Mouse (Mus musculus): ENCODE measurements around the gene Aldoc.

The Aldoc gene

DNA sequence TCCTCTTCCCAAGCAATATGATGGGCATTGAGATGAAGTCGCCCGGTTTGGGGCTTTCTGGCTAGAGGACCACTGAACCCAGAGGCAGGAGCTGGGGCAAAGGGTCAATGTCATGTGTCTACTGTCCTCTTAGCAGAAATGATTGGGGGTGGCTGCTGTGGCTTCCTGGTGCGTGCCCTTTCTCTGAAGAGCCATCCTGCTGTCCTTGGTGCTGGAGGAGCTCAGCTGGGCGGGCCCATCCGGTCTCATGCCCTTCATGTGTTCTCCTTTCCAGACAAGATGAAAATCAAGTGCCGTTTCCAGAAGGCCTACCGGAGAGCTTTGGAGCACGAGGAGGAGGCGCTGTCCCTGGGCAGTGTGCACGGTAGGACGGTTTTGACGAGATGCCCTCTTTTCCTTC is 9.9 kb downstream of the Aldoc start:
- no peak for DNase-seq (ENCODE audit: low read depth, low spot score)

- no peak for DNase-seq (ENCODE audit: low read depth, low spot score)
Measured at GRCm38 (mm10) chr11:78333992-78334391, 11.2 kb downstream of the Aldoc start.

DNA sequence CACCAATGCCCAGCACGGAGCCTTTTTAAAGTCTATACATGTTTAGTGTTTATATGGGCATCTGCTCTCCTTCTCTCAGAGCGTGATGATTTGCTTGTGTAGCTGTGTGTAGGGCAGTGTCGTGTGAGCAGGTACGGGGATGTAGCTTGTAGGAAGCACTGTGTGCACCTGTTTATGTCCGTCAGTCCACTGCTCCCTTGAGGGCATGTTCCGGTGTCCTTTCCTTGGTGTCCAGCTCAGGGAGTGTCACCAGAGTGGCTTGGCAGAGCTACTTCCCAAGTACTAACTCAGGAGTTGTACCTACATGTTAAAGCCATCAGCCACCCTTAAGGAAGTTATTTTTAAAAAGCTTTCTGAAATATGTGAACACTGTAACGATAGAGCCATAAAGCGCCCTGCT is 14.3 kb downstream of the Aldoc start:
- no peak for DNase-seq (ENCODE audit: low read depth, low spot score)

GRCm38 (mm10) chr11:78341702-78342101 is 18.9 kb downstream of the Aldoc start:
- DNase-seq (ENCODE audit: low read depth, low spot score) = no peak

- peak; percentile 70 for DNase-seq (ENCODE audit: low read depth, low spot score)
Measured at GRCm38 (mm10) chr11:78343381-78344327, 20.9 kb downstream of the Aldoc start, which contains the start of gene Unc119. Unc119 (plus strand) TSS chr11:78343482.

GRCm38 (mm10) chr11:78344328-78344889 is 21.6 kb downstream of the Aldoc start:
- DNase-seq (ENCODE audit: low read depth, low spot score) = no peak

DNA sequence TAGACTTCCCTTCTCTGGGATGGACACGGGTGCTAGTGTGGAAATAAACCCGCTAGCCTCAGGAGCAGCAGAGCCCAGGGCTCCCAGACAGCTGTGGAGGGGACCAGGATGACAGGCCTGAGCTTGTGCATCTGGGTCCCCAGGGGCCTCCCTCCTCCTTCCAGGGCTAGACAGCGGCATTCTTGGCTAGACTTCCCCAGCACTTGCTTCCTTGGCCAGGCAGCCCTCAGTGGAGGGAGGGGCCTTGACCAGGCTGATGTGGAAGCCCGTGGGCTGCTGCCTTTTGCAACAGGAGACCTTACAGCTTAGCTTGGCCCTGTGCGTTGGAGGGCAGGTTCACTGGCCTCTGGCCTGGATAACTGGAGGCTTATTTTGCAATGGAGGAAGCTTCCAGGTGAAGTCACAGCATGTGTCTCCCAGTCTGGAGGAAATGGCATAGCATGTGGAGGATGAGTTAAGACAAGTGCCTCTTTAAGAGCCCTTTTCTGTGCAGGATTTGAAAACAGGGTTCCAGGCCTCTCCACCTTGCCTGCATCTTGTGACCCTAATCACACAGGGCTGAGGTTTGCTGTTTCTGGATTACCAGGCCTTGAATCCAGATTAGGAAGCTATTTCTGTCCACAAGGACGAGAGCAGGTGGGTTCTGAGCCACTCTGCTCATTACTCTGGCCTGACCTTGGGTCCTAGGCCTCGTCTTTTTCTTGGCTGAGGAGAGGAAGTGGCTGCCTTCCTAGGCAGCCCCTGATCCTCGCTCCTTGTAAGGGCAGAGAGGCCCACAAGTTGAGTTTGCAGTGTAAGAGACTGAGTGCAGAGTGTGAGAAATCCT is 22.3 kb downstream of the Aldoc start:
- DNase-seq (ENCODE audit: low read depth, low spot score) = peak; percentile 68

DNA sequence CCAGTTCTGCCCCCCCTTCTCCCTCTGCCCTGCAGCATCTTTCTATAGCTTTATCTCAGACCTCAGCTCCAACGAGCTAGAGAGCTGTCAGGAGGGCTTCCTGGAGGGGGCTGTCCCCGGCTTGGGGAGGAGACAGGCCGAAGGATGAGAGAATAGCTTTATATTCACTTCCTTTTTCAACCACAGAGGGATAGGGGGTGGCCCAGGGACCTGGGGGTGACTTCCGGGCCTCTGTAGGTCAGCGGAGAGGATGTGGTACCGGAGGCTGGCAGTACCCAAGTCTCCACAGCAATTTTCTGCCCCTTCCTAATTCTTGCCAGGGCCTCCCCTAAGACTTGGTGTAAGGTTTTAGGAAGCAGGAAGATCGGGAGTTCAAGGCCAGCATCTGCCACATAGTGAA is 23.0 kb downstream of the Aldoc start:
- no peak for DNase-seq (ENCODE audit: low read depth, low spot score)

- DNase-seq (ENCODE audit: low read depth, low spot score) = peak; percentile 89
Measured at GRCm38 (mm10) chr11:78346326-78347069, 23.7 kb downstream of the Aldoc start.

GRCm38 (mm10) chr11:78347070-78347754 is 24.4 kb downstream of the Aldoc start:
- DNase-seq (ENCODE audit: low read depth, low spot score) = peak; percentile 83

DNA sequence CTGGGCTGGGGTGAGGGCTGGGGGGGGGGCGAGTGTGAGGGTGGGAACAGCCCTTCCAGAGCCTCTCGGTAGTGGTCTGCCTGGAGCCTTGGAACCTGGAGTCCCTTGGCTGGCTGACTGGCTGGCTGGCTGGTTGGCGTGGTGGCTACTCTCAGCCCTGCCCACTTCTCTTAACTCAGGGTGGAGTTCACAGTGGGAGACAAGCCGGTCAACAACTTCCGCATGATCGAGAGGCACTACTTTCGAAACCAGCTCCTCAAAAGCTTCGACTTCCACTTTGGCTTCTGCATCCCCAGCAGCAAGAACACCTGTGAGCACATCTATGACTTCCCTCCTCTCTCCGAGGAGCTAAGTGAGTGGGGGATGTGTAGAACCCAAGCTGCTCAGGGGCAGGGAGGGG is 25.1 kb downstream of the Aldoc start:
- no peak for DNase-seq (ENCODE audit: low read depth, low spot score)

GRCm38 (mm10) chr11:78348474-78348873 is 25.7 kb downstream of the Aldoc start:
- no peak for DNase-seq (ENCODE audit: low read depth, low spot score)

DNA sequence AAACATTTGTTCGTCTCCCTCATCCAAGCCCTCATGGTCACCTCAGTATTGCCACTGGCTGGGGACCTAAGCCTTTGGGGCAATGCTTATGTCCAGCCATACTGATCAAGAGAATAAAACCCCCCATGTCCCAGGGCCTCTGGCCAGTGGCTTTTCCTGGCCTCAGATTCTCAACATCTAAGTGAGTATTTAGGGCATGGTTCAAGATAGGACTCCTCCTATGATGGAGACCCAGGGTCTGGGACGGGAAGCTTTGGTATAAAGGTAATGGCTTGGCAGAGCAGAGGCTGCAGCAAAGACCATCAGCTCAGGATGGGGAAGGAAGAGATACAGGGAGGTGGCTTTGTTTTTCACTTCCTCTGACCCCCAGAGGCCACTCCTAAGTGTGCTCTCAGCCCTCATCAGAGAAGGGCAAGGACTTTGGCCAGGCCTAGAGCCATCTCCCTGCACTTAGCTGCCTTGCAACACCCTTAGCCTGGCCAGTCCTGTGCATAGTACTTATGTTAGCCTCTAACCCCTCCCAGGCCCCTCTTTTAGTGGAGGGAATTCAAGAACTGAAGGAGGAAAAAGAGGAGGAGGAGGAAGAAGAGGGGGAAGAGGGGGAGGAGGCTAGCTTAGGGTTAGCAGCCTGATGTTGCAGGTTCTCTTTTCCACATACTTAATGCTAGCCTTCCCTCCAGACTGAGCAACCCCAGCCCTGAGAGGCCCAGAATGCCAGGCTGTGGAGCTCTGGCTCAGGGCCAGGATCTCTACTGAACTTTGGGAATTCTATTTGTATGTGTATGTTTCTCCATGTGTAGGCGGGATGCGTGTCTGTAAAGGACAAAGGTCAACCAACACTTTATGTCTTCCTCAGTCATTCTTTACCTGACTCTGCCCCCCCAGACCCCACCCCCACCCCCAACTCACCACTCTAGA is 26.9 kb downstream of the Aldoc start:
- DNase-seq (ENCODE audit: low read depth, low spot score) = no peak

DNA sequence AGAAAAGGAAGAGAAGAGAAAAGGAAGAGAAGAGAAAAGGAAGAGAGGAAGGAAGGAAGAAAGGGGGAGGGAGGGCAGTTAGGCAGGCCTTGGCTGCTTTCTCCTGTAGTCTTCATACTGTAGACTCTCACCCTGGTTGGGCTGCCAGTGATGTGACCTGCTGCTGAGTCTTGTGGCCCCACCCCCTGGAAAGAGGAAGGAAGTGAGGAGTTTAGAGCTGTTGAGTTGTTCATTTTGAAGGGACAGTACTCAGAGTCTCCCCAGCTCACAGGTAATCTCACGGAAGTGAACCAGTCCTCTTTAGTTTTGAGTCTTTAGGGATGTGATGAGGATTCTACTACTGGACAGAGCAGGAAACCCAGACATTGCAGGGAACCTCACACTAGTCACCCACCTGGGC is 30.3 kb downstream of the Aldoc start:
- no peak for DNase-seq (ENCODE audit: low read depth, low spot score)

- no peak for DNase-seq (ENCODE audit: low read depth, low spot score)
Measured at GRCm38 (mm10) chr11:78354905-78355304, 32.1 kb downstream of the Aldoc start.

GRCm38 (mm10) chr11:78355471-78356238 is 32.9 kb downstream of the Aldoc start:
- DNase-seq (ENCODE audit: low read depth, low spot score) = no peak

- no peak for DNase-seq (ENCODE audit: low read depth, low spot score)
Measured at GRCm38 (mm10) chr11:78358330-78359007, 35.7 kb downstream of the Aldoc start.

- DNase-seq (ENCODE audit: low read depth, low spot score) = peak; percentile 76
Measured at GRCm38 (mm10) chr11:78360125-78360788, 37.5 kb downstream of the Aldoc start.

Measured in retina, postnatal 7 days (tissue).